Mouse (Mus musculus) spleen, adult 2 months (tissue): ENCODE data around the gene Slc22a20. TPM values are rescaled to one million over a fixed set of nuclear protein-coding genes. Genes with fewer than 3 reads are reported as not detected.

Experiments used
- DNase-seq, 2 experiments: peaks; one replicate each; pipeline versions ENCODE4 v3.0.0 to v3.0.0-alpha.2; 2012 to 2021; ENCODE audit warnings: low spot score in 2 of 2, low read depth in 1 of 2
- H3K27ac ChIP-seq: fragments of 200-500 bp; 2 replicates; pipeline ENCODE4 v1.5.1; 2012; ENCODE audit warnings: low read length, inconsistent platforms; ENCODE audit not compliant: insufficient read depth
- H3K27me3 ChIP-seq: fragments of 200-500 bp; 2 replicates; pipeline ENCODE4 v1.6.1; 2012; ENCODE audit warnings: mild to moderate bottlenecking, moderate library complexity, low read length, inconsistent platforms; ENCODE audit not compliant: control insufficient read depth, insufficient read depth
- H3K36me3 ChIP-seq: fragments of 200-500 bp; 2 replicates; pipeline ENCODE4 v1.6.1; 2012; ENCODE audit warnings: mild to moderate bottlenecking, low read length, inconsistent platforms; ENCODE audit not compliant: control insufficient read depth, insufficient read depth
- H3K4me1 ChIP-seq: fragments of 200-500 bp; 2 replicates; pipeline ENCODE4 v1.6.1; 2011; ENCODE audit warnings: inconsistent platforms; ENCODE audit not compliant: control insufficient read depth, insufficient read depth, insufficient read length
- H3K4me3 ChIP-seq: fragments of 200-500 bp; 2 replicates; pipeline ENCODE4 v1.5.1; 2011; ENCODE audit warnings: mild to moderate bottlenecking, inconsistent platforms; ENCODE audit not compliant: insufficient read depth, insufficient read length; ENCODE audit errors: extremely low read depth
- CTCF ChIP-seq: fragments of 200-500 bp; IDR thresholded peaks from 2 replicates; pipeline ENCODE4 v1.5.1; 2011; ENCODE audit warnings: mild to moderate bottlenecking, inconsistent platforms; ENCODE audit not compliant: insufficient read depth, insufficient read length, insufficient replicate concordance; ENCODE audit errors: extremely low read depth
- POLR2A ChIP-seq: fragments of 200-500 bp; IDR thresholded peaks from 2 replicates; pipeline ENCODE4 v1.6.1; 2011; ENCODE audit warnings: low read depth, low read length, inconsistent platforms
- WGBS: fragments of 180-500 bp; shearing (Covaris S2); methylation state at CpG from one replicate; pipeline ENCODE4 v1.1.7; 2018; 5-methylcytosine and 5-hydroxymethylcytosine counted together
- polyA plus RNA-seq: library from polyadenylated mRNA; depleted of rRNA; stranded (reverse); fragments of >200 nt; gene quantifications from 2 replicates; pipeline ENCODE4 v1.2.3, GENCODE M21; 2012

Slc22a20 gene
- polyA plus RNA-seq, 1 experiment, result not detected

DNA sequence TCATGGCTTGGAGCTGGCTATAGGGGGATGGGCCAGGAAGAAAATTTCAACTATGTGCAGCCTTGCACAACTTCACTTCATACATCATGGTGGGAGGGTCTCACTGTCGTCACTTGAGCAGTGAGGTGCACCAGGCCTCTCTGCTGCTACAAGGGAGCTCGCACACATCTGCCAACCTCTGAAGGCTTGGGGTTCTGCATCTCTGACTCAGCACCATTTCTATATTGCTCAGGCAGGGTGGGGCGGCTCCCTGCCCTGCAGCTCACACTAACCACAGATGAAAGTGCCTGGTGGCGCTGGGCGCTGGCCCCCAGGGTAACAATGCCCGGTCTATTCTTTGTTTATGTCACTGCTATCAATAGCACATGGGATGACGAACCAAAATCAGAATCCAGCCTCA lies 40.9 kb downstream of the Slc22a20 start:
- DNase-seq, result no peak
- TF ChIP-seq CTCF (no peak), POLR2A (no peak)
- H3K4me3 ChIP-seq, result no peak overlapping the region
- H3K4me1 ChIP-seq, result no peaks in the 10 kb centered on the region; the same call in 1 of the 2 replicates
- H3K36me3 ChIP-seq, result peaks cover 23% of the 10 kb centered on the region
- WGBS, result 72% methylated on average over 7 of the region's 7 CpGs
- H3K27me3 ChIP-seq, result no peaks in the 10 kb centered on the region
- peak overlapping the region; percentile 76; the same call in 1 of the 2 replicates for H3K27ac ChIP-seq

GRCm38 (mm10) chr19:5944145-5944544 lies 41.8 kb downstream of the Slc22a20 start:
- H3K4me3 ChIP-seq, result no peak overlapping the region
- DNase-seq, result no peak
- no peaks in the 10 kb centered on the region for H3K27me3 ChIP-seq
- WGBS, result 78% methylated on average over 8 of the region's 8 CpGs
- 0 out of 2 replicates have a peak overlapping the region, but pooled peaks have one; percentile 30 for H3K27ac ChIP-seq
- TF ChIP-seq CTCF, result no peak
- TF ChIP-seq POLR2A, result no peak
- peaks cover 19% of the 10 kb centered on the region for H3K36me3 ChIP-seq
- H3K4me1 ChIP-seq, result no peaks in the 10 kb centered on the region; the same call in 1 of the 2 replicates

GRCm38 (mm10) chr19:5943404-5943803 lies 42.5 kb downstream of the Slc22a20 start:
- no peaks in the 10 kb centered on the region for H3K27me3 ChIP-seq
- no peak overlapping the region for H3K4me3 ChIP-seq
- no peaks in the 10 kb centered on the region; the same call in 1 of the 2 replicates for H3K4me1 ChIP-seq
- 94% methylated on average over 15 of the region's 15 CpGs for WGBS
- TF ChIP-seq CTCF, result no peak
- no peak for TF ChIP-seq POLR2A
- no peak for DNase-seq
- no peak overlapping the region for H3K27ac ChIP-seq
- peaks cover 19% of the 10 kb centered on the region for H3K36me3 ChIP-seq

GRCm38 (mm10) chr19:5942581-5942980 lies 43.4 kb downstream of the Slc22a20 start:
- no peak for TF ChIP-seq POLR2A
- TF ChIP-seq CTCF, result no peak
- Histone ChIP-seq H3K4me1 (no peaks in the 10 kb centered on the region; the same call in 1 of the 2 replicates), H3K4me3 (no peak overlapping the region), H3K27ac (no peak overlapping the region), H3K36me3 (peaks cover 16% of the 10 kb centered on the region), H3K27me3 (no peaks in the 10 kb centered on the region)
- DNase-seq, result no peak
- 96% methylated on average over 7 of the region's 7 CpGs for WGBS

- peak overlapping the region; percentile 52 for H3K27ac ChIP-seq
- TF ChIP-seq CTCF (no peak), POLR2A (no peak)
- H3K36me3 ChIP-seq, result peaks cover 12% of the 10 kb centered on the region
- H3K4me1 ChIP-seq, result no peaks in the 10 kb centered on the region
- DNase-seq, result no peak
- 90% methylated on average over 10 of the region's 10 CpGs for WGBS
- H3K4me3 ChIP-seq, result no peak overlapping the region
- no peaks in the 10 kb centered on the region for H3K27me3 ChIP-seq
These were observed 45.3 kb downstream of the Slc22a20 start for GRCm38 (mm10) chr19:5940656-5941055.

- Histone ChIP-seq H3K27me3 (no peaks in the 10 kb centered on the region), H3K4me3 (no peak overlapping the region), H3K27ac (no peak overlapping the region), H3K4me1 (no peaks in the 10 kb centered on the region), H3K36me3 (peaks cover 12% of the 10 kb centered on the region)
- no peak for TF ChIP-seq CTCF
- no peak for TF ChIP-seq POLR2A
- 86% methylated on average over 4 of the region's 4 CpGs for WGBS
- DNase-seq, result no peak
These were observed 45.8 kb downstream of the Slc22a20 start for GRCm38 (mm10) chr19:5940173-5940572.

- H3K27me3 ChIP-seq, result no peaks in the 10 kb centered on the region
- TF ChIP-seq CTCF (no peak), POLR2A (no peak)
- peaks cover 12% of the 10 kb centered on the region for H3K36me3 ChIP-seq
- no peak for DNase-seq
- no peak overlapping the region for H3K4me3 ChIP-seq
- no peaks in the 10 kb centered on the region for H3K4me1 ChIP-seq
- no peak overlapping the region for H3K27ac ChIP-seq
- 93% methylated on average over 5 of the region's 5 CpGs for WGBS
These were observed 46.2 kb downstream of the Slc22a20 start for GRCm38 (mm10) chr19:5939715-5940114.
